27 mouse cellular contexts compared by ENCODE assay signal in genomic region chr19:41706094-41706828, GRCm38 (mm10). TPM values are rescaled to one million over a fixed set of nuclear protein-coding genes. Genes with fewer than 3 reads are reported as not detected.
A peak's percentile ranks its signal among the peaks of the same experiment; 100 is the strongest.
DNase-seq lines count a peak whose midpoint lies in the region; ATAC-seq lines count a peak whose summit lies in the region.
"Had no signal": no experiment of that assay in that cellular context is flagged by ENCODE, and none has a peak within 500 bp of the region (broad histone marks: within the 10 kb centered on the region; RNA-seq: fewer than 3 reads in every experiment).

No protein-coding gene starts in this region.

- no peak overlapping the region; the same call in 1 of the 2 replicates for H3K27ac ChIP-seq in midbrain, embryonic 11.5 days (ENCODE audit: low read depth, low read length)
- H3K27ac ChIP-seq in midbrain, embryonic 15.5 days: no peak overlapping the region; the same call in 1 of the 2 replicates
- peak overlapping the region; percentile 80 for H3K27ac ChIP-seq in hindbrain, embryonic 13.5 days
- H3K27ac ChIP-seq in midbrain, embryonic 13.5 days: no peak overlapping the region
- H3K27ac ChIP-seq in neural tube, embryonic 15.5 days (replicated peaks): peak overlapping the region; percentile 82
- H3K27ac ChIP-seq: embryonic facial prominence, embryonic 15.5 days; limb, embryonic 15.5 days; liver, embryonic 14.5 days had no signal

- H3K4me2 ChIP-seq in midbrain, embryonic 11.5 days: peak overlapping the region; percentile 15; the same call in 1 of the 2 replicates
- H3K4me2 ChIP-seq in midbrain, embryonic 15.5 days: no peak overlapping the region
- no peak overlapping the region for H3K4me2 ChIP-seq in hindbrain, embryonic 13.5 days
- no peak overlapping the region; the same call in 1 of the 2 replicates for H3K4me2 ChIP-seq in midbrain, embryonic 13.5 days (replicated peaks)
- 0 out of 2 replicates have a peak overlapping the region, but pooled peaks have one; percentile 17 for H3K4me2 ChIP-seq in neural tube, embryonic 15.5 days
- H3K4me2 ChIP-seq: embryonic facial prominence, embryonic 15.5 days; limb, embryonic 15.5 days; lung, embryonic 14.5 days had no signal

- H3K27me3 ChIP-seq in midbrain, embryonic 11.5 days (ENCODE audit: control insufficient read depth, insufficient read depth, low read length): peaks cover 3% of the 10 kb centered on the region; the same call in 1 of the 2 replicates
- no peaks in the 10 kb centered on the region; the same call in 1 of the 2 replicates for H3K27me3 ChIP-seq in midbrain, embryonic 15.5 days (replicated peaks)
- H3K27me3 ChIP-seq in hindbrain, embryonic 13.5 days: peaks cover 20% of the 10 kb centered on the region
- no peaks in the 10 kb centered on the region for H3K27me3 ChIP-seq in midbrain, embryonic 13.5 days
- H3K27me3 ChIP-seq in neural tube, embryonic 15.5 days (replicated peaks): no peaks in the 10 kb centered on the region

- no peak overlapping the region for H3K9ac ChIP-seq in midbrain, embryonic 11.5 days (ENCODE audit: low read length)
- no peak overlapping the region for H3K9ac ChIP-seq in midbrain, embryonic 15.5 days
- H3K9ac ChIP-seq in hindbrain, embryonic 13.5 days: no peak overlapping the region
- 0 out of 2 replicates have a peak overlapping the region, but pooled peaks have one; percentile 28 for H3K9ac ChIP-seq in midbrain, embryonic 13.5 days (replicated peaks)
- H3K9ac ChIP-seq in neural tube, embryonic 15.5 days (replicated peaks): no peak overlapping the region
- H3K9ac ChIP-seq: embryonic facial prominence, embryonic 15.5 days; forebrain, postnatal 0 days; limb, embryonic 15.5 days; liver, embryonic 14.5 days; lung, embryonic 14.5 days had no signal

- WGBS in midbrain, embryonic 11.5 days: 65% methylated on average over 17 of the region's 17 CpGs
- 59% methylated on average over 17 of the region's 17 CpGs for WGBS in midbrain, embryonic 15.5 days
- WGBS in hindbrain, embryonic 13.5 days: 42% methylated on average over 17 of the region's 17 CpGs
- 60% methylated on average over 17 of the region's 17 CpGs for WGBS in midbrain, embryonic 13.5 days
- 21% methylated on average over 17 of the region's 17 CpGs for WGBS in neural tube, embryonic 15.5 days

- H3K4me3 ChIP-seq in midbrain, embryonic 11.5 days (ENCODE audit: low read depth, low read length): no peak overlapping the region
- no peak overlapping the region for H3K4me3 ChIP-seq in midbrain, embryonic 15.5 days
- H3K4me3 ChIP-seq in hindbrain, embryonic 13.5 days: no peak overlapping the region
- H3K4me3 ChIP-seq in midbrain, embryonic 13.5 days (replicated peaks): no peak overlapping the region
- H3K4me3 ChIP-seq in neural tube, embryonic 15.5 days (replicated peaks): no peak overlapping the region
- H3K4me3 ChIP-seq: embryonic facial prominence, embryonic 15.5 days; limb, embryonic 15.5 days; megakaryocyte, embryonic 14.5 days had no signal

- H3K9me3 ChIP-seq in midbrain, embryonic 11.5 days (ENCODE audit: control insufficient read depth, low read length): no peaks in the 10 kb centered on the region
- H3K9me3 ChIP-seq in midbrain, embryonic 15.5 days: no peaks in the 10 kb centered on the region
- no peaks in the 10 kb centered on the region for H3K9me3 ChIP-seq in hindbrain, embryonic 13.5 days
- H3K9me3 ChIP-seq in midbrain, embryonic 13.5 days: no peaks in the 10 kb centered on the region
- no peaks in the 10 kb centered on the region for H3K9me3 ChIP-seq in neural tube, embryonic 15.5 days (replicated peaks)
- H3K9me3 ChIP-seq: embryonic facial prominence, embryonic 15.5 days; G1E; limb, embryonic 15.5 days; megakaryocyte, embryonic 14.5 days had no signal

- H3K4me1 ChIP-seq in midbrain, embryonic 11.5 days (ENCODE audit: control insufficient read depth, insufficient read depth, low read length): peaks cover 26% of the 10 kb centered on the region
- H3K4me1 ChIP-seq in midbrain, embryonic 15.5 days: peaks cover 33% of the 10 kb centered on the region
- peaks cover 54% of the 10 kb centered on the region for H3K4me1 ChIP-seq in hindbrain, embryonic 13.5 days (replicated peaks)
- peaks cover 47% of the 10 kb centered on the region for H3K4me1 ChIP-seq in midbrain, embryonic 13.5 days (replicated peaks)
- peaks cover 51% of the 10 kb centered on the region for H3K4me1 ChIP-seq in neural tube, embryonic 15.5 days
- H3K4me1 ChIP-seq: embryonic facial prominence, embryonic 15.5 days; limb, embryonic 15.5 days had no signal

- H3K36me3 ChIP-seq in midbrain, embryonic 11.5 days (ENCODE audit: control insufficient read depth, insufficient read depth, low read length): no peaks in the 10 kb centered on the region
- no peaks in the 10 kb centered on the region for H3K36me3 ChIP-seq in midbrain, embryonic 15.5 days (replicated peaks)
- no peaks in the 10 kb centered on the region; the same call in 1 of the 2 replicates for H3K36me3 ChIP-seq in hindbrain, embryonic 13.5 days
- no peaks in the 10 kb centered on the region for H3K36me3 ChIP-seq in midbrain, embryonic 13.5 days
- no peaks in the 10 kb centered on the region for H3K36me3 ChIP-seq in neural tube, embryonic 15.5 days
- H3K36me3 ChIP-seq: embryonic facial prominence, embryonic 15.5 days; G1E; limb, embryonic 15.5 days had no signal

- peak; percentile 13; the same call in 1 of the 2 replicates for ATAC-seq in midbrain, embryonic 11.5 days (ENCODE audit: low FRiP score)
- no peak for ATAC-seq in midbrain, embryonic 15.5 days (replicated peaks)
- ATAC-seq in hindbrain, embryonic 13.5 days (ENCODE audit: low FRiP score): peak; percentile 41; the same call in 1 of the 2 replicates
- ATAC-seq in midbrain, embryonic 13.5 days: no peak
- peak; percentile 68 for ATAC-seq in neural tube, embryonic 15.5 days (ENCODE audit: low FRiP score)
- ATAC-seq: forebrain, postnatal 0 days; inflammation-experienced regulatory T-cells, adult 6 months; Patski had no signal

- DNase-seq in midbrain, embryonic 11.5 days (ENCODE audit: low spot score, missing footprints): no peak
- no peak for DNase-seq in right cerebral cortex, postnatal 4 days
- no peak for DNase-seq in c-Kit-positive CD71-positive TER-119-positive erythroid progenitor cells, embryonic 14.5 days (ENCODE audit: low spot score)
- DNase-seq: adrenal gland, adult 2 months; B cell, adult 2 months; cerebellum, adult 8-10 months; cerebellum, postnatal 36 days; forebrain, postnatal 0 days; gastrocnemius, postnatal 36 days; kidney, adult 18-20 months; left cerebral cortex, postnatal 4 days; retina, postnatal 1 day; thymus, adult 18-20 months; thymus, postnatal 4 days had no signal

RNA-seq across cellular contexts. Expression of gene Slit1, which starts 37.2 kb away (rescaled TPM):
- 8.8 and 10.2 TPM in 2 replicates for polyA plus RNA-seq in midbrain, embryonic 11.5 days (2014; fragmentation: Nextera tagmentation; extraction: Ambion mirVana)
- polyA plus RNA-seq in midbrain, embryonic 15.5 days (2015; fragmentation: Nextera tagmentation; extraction: Ambion mirVana): 23.9 and 26.7 TPM in 2 replicates
- 22.3 and 25.6 TPM in 2 replicates for polyA plus RNA-seq in hindbrain, embryonic 13.5 days (2015; fragmentation: Nextera tagmentation; extraction: Ambion mirVana)
- 13.2 and 23.8 TPM in 2 replicates for polyA plus RNA-seq in midbrain, embryonic 13.5 days (2015; fragmentation: Nextera tagmentation; extraction: Ambion mirVana)
- polyA plus RNA-seq in neural tube, embryonic 15.5 days (2015; fragmentation: Nextera tagmentation; extraction: Ambion mirVana): 32.8 and 36.8 TPM in 2 replicates
- polyA plus RNA-seq: heart, embryonic 14.5 days; inflammation-experienced regulatory T-cells, adult 6 months had no signal

Comparison
In these comparisons a context has a peak if more than half of its experiments do, and no peak if none do; other contexts are left out.
1. ATAC-seq: peak in midbrain, embryonic 11.5 days (single experiment), hindbrain, embryonic 13.5 days (single experiment) and neural tube, embryonic 15.5 days (single experiment); none in midbrain, embryonic 15.5 days (single experiment) and midbrain, embryonic 13.5 days (single experiment).
2. H3K4me2 ChIP-seq: peak in midbrain, embryonic 11.5 days (single experiment) and neural tube, embryonic 15.5 days (single experiment); none in midbrain, embryonic 15.5 days (single experiment), hindbrain, embryonic 13.5 days (single experiment) and midbrain, embryonic 13.5 days (single experiment).
3. H3K27ac ChIP-seq: peak in hindbrain, embryonic 13.5 days (single experiment) and neural tube, embryonic 15.5 days (single experiment); none in midbrain, embryonic 11.5 days (single experiment), midbrain, embryonic 15.5 days (single experiment) and midbrain, embryonic 13.5 days (single experiment).